15 mouse cellular contexts compared by ENCODE assay signal in the genomic region with DNA sequence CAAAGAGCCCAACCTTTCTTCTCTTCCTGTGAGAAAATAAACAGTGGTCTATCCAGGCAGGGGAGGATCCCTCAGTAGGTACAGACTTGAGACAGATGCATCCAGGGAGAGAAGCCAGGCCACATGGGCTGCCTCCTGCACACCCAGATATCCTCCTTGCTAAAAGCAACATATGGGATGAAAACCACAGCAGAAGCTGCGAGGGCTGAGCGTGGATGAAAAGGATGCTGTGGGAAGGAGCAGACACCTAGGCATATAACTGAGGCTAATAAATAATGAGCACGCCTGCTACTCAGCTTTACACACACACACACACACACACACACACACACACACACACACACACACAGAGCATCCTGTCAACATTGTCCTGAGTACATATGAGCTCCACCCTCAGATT.
DNase-seq lines count a peak whose midpoint lies in the region; ATAC-seq lines count a peak whose summit lies in the region.
"Had no signal": no experiment of that assay in that cellular context is flagged by ENCODE, and none has a peak within 500 bp of the region (broad histone marks: within the 10 kb centered on the region; RNA-seq: fewer than 3 reads in every experiment).

No protein-coding gene starts in this region.

- DNase-seq in forebrain, embryonic 11.5 days (ENCODE audit: low spot score), result no peak
- peak; percentile 68 to 73 for DNase-seq in layer of hippocampus, postnatal 36 days
- no peak for DNase-seq in gastrocnemius, postnatal 36 days
- DNase-seq in cerebellum, postnatal 4 days (ENCODE audit: low spot score in 2 of 2), result no peak
- no peak for DNase-seq in embryo, embryonic 10.5 days (ENCODE audit: low spot score)
- DNase-seq: adrenal gland, postnatal 10 days; cerebellum, postnatal 36 days; kidney, adult 11 months; lung, postnatal 4 days had no signal

- H3K27ac ChIP-seq in forebrain, embryonic 13.5 days, result peak overlapping the region; percentile 90
- H3K27ac ChIP-seq in forebrain, embryonic 11.5 days (ENCODE audit: low read depth, low read length), result no peak overlapping the region; the same call in 1 of the 2 replicates
- H3K27ac ChIP-seq in hindbrain, embryonic 12.5 days, result peak overlapping the region; percentile 58
- H3K27ac ChIP-seq in neural tube, embryonic 14.5 days (ENCODE audit: low read depth, low read length), result peak overlapping the region; percentile 55; the same call in 1 of the 2 replicates
- H3K27ac ChIP-seq: heart, embryonic 10.5 days; neural tube, embryonic 12.5 days had no signal

- WGBS in forebrain, embryonic 13.5 days, result 57% methylated on average over 3 of the region's 3 CpGs
- WGBS in forebrain, embryonic 11.5 days, result 56% methylated on average over 3 of the region's 3 CpGs
- WGBS in hindbrain, embryonic 12.5 days, result 56% methylated on average over 3 of the region's 3 CpGs
- WGBS in neural tube, embryonic 14.5 days, result 36% methylated on average over 3 of the region's 3 CpGs

- no peak overlapping the region for H3K9ac ChIP-seq in forebrain, embryonic 13.5 days
- H3K9ac ChIP-seq in forebrain, embryonic 11.5 days (ENCODE audit: low read length), result no peak overlapping the region
- no peak overlapping the region for H3K9ac ChIP-seq in hindbrain, embryonic 12.5 days
- no peak overlapping the region for H3K9ac ChIP-seq in neural tube, embryonic 14.5 days (replicated peaks; ENCODE audit: low read depth, low read length)
- H3K9ac ChIP-seq: neural tube, embryonic 12.5 days had no signal

- no peak overlapping the region for H3K4me2 ChIP-seq in forebrain, embryonic 13.5 days
- no peak overlapping the region for H3K4me2 ChIP-seq in forebrain, embryonic 11.5 days (ENCODE audit: low read depth, low read length, severe bottlenecking)
- H3K4me2 ChIP-seq in hindbrain, embryonic 12.5 days (replicated peaks), result no peak overlapping the region
- H3K4me2 ChIP-seq in neural tube, embryonic 14.5 days (ENCODE audit: low read depth, low read length), result no peak overlapping the region
- H3K4me2 ChIP-seq: neural tube, embryonic 12.5 days had no signal

- ATAC-seq in forebrain, embryonic 13.5 days, result peak; percentile 81
- ATAC-seq in forebrain, embryonic 11.5 days (replicated peaks; ENCODE audit: low FRiP score), result no peak; the same call in 1 of the 2 replicates
- ATAC-seq in hindbrain, embryonic 12.5 days (ENCODE audit: low FRiP score), result no peak
- no peak for ATAC-seq in neural tube, embryonic 14.5 days (ENCODE audit: low read depth)

- no peaks in the 10 kb centered on the region for H3K27me3 ChIP-seq in forebrain, embryonic 13.5 days
- H3K27me3 ChIP-seq in forebrain, embryonic 11.5 days (ENCODE audit: control insufficient read depth, insufficient read depth, low read length), result no peaks in the 10 kb centered on the region
- H3K27me3 ChIP-seq in hindbrain, embryonic 12.5 days, result no peaks in the 10 kb centered on the region
- no peaks in the 10 kb centered on the region for H3K27me3 ChIP-seq in neural tube, embryonic 14.5 days (ENCODE audit: control insufficient read depth, insufficient read depth, low read length)
- H3K27me3 ChIP-seq: neural tube, embryonic 12.5 days had no signal

- H3K36me3 ChIP-seq in forebrain, embryonic 13.5 days (ENCODE audit: poor library complexity, severe bottlenecking), result no peaks in the 10 kb centered on the region
- no peaks in the 10 kb centered on the region for H3K36me3 ChIP-seq in forebrain, embryonic 11.5 days (ENCODE audit: control insufficient read depth, insufficient read depth, low read length)
- H3K36me3 ChIP-seq in hindbrain, embryonic 12.5 days, result no peaks in the 10 kb centered on the region
- no peaks in the 10 kb centered on the region for H3K36me3 ChIP-seq in neural tube, embryonic 14.5 days (ENCODE audit: control insufficient read depth, insufficient read depth, low read length)
- H3K36me3 ChIP-seq: heart, embryonic 10.5 days; neural tube, embryonic 12.5 days had no signal

- no peak overlapping the region for H3K4me3 ChIP-seq in forebrain, embryonic 13.5 days
- no peak overlapping the region for H3K4me3 ChIP-seq in forebrain, embryonic 11.5 days (ENCODE audit: low read depth, low read length)
- no peak overlapping the region for H3K4me3 ChIP-seq in hindbrain, embryonic 12.5 days
- H3K4me3 ChIP-seq in neural tube, embryonic 14.5 days (ENCODE audit: low read depth, low read length), result no peak overlapping the region
- H3K4me3 ChIP-seq: erythroblast, embryonic 14.5 days; heart, embryonic 10.5 days; neural tube, embryonic 12.5 days had no signal

- H3K4me1 ChIP-seq in forebrain, embryonic 13.5 days, result peaks cover 47% of the 10 kb centered on the region
- 0 out of 2 replicates have a peak, but pooled peaks cover 2% of the 10 kb centered on the region for H3K4me1 ChIP-seq in forebrain, embryonic 11.5 days (replicated peaks; ENCODE audit: control insufficient read depth, insufficient read depth, low read length)
- peaks cover 10% of the 10 kb centered on the region for H3K4me1 ChIP-seq in hindbrain, embryonic 12.5 days
- H3K4me1 ChIP-seq in neural tube, embryonic 14.5 days (ENCODE audit: control insufficient read depth, insufficient read depth, low read length), result peaks cover 7% of the 10 kb centered on the region; the same call in 1 of the 2 replicates
- H3K4me1 ChIP-seq: neural tube, embryonic 12.5 days had no signal

- H3K9me3 ChIP-seq in forebrain, embryonic 13.5 days (replicated peaks), result no peaks in the 10 kb centered on the region
- H3K9me3 ChIP-seq in forebrain, embryonic 11.5 days (ENCODE audit: control insufficient read depth, low read length), result no peaks in the 10 kb centered on the region
- H3K9me3 ChIP-seq in hindbrain, embryonic 12.5 days (replicated peaks), result no peaks in the 10 kb centered on the region
- no peaks in the 10 kb centered on the region for H3K9me3 ChIP-seq in neural tube, embryonic 14.5 days (ENCODE audit: control insufficient read depth, low read length)
- H3K9me3 ChIP-seq: heart, embryonic 10.5 days; neural tube, embryonic 12.5 days had no signal

- intact Hi-C loops in gastrocnemius, postnatal 36 days (cut with DNase I), result no loop called here

Comparison
In these comparisons a context has a peak if more than half of its experiments do, and no peak if none do; other contexts are left out.
1. DNase-seq: peak in layer of hippocampus, postnatal 36 days (2 of 2); none in forebrain, embryonic 11.5 days (single experiment), gastrocnemius, postnatal 36 days (0 of 2), cerebellum, postnatal 4 days (0 of 2) and embryo, embryonic 10.5 days (single experiment).